Mouse (Mus musculus) E14TG2a.4 (cell line): Measurements from ENCODE around the gene Lmnb2.

Experiments
- CTCF ChIP-seq: conservative IDR thresholded peaks from 2 replicates; pipeline ENCODE4 v1.5.1; 2014; ENCODE audit warnings: low read length
- POU5F1 ChIP-seq: IDR thresholded peaks from 2 replicates; pipeline ENCODE4 v1.6.1; 2014; ENCODE audit warnings: low read length, borderline replicate concordance

- no peak for TF ChIP-seq CTCF
- no peak for TF ChIP-seq POU5F1
Measured at GRCm38 (mm10) chr10:80874035-80874434, 44.0 kb downstream of the Lmnb2 start.
